Mouse (Mus musculus) liver, postnatal 0 days (tissue): Measurements from ENCODE around the gene Sos1.

ENCODE experiments used
- CTCF ChIP-seq: sonication (generic); IDR thresholded peaks from 2 replicates; pipeline ENCODE4 v1.5.1; 2016; ENCODE audit warnings: antibody characterized with exemption, low read depth
- EP300 ChIP-seq: IDR thresholded peaks from 2 replicates; pipeline ENCODE4 v1.6.1; 2016; ENCODE audit warnings: antibody characterized with exemption, low read depth, mild to moderate bottlenecking

GRCm38 (mm10) chr17:80460258-80460657, 20.0 kb downstream of the Sos1 start:
- TF ChIP-seq EP300 (no peak), CTCF (no peak)
